Mouse (Mus musculus) Patski (cell line): ENCODE results near the gene Aco1. TPM values are rescaled to one million over a fixed set of nuclear protein-coding genes. Genes with fewer than 3 reads are reported as not detected.

ENCODE experiments used
- ATAC-seq: fragments of 100-300 bp; one replicate; pipeline ENCODE4 v1.8.0; 2021
- CTCF ChIA-PET: fragments of 350-600 bp; sonication (Branson Sonifier 250); formaldehyde crosslinking; loops from one replicate; lab custom pipeline; 2022; ENCODE audit warnings: inconsistent platforms; lab: Charles Lee
- POLR2A ChIA-PET: fragments of 350-600 bp; sonication (Branson Sonifier 250); formaldehyde crosslinking; loops from one replicate; lab custom pipeline; 2022; ENCODE audit warnings: antibody characterized with exemption, inconsistent platforms; lab: Charles Lee
- DNase-seq: peaks from one replicate; pipeline ENCODE4 v3.0.0-alpha.2; 2011; ENCODE audit warnings: low read depth, low spot score
- H3K27me3 ChIP-seq: fragments of 371-371 bp; one replicate; pipeline ENCODE4 v1.5.1; 2021
- CTCF ChIP-seq: fragments of 100-300 bp; IDR thresholded peaks from one replicate; pipeline ENCODE4 v1.5.1; 2021
- in situ Hi-C: fragments of 300-500 bp; cut with MboI; formaldehyde crosslinking; loops from 3 replicates; pipeline ENCODE4 v1.11.1; 2018; ENCODE audit warnings: low pct_unique_long_range_greater_than_20kb, mixed read lengths
- polyA plus RNA-seq: library from polyadenylated mRNA; unstranded; gene quantifications from one replicate; pipeline ENCODE4 v1.2.3, GENCODE M21; 2021

The Aco1 gene
- polyA plus RNA-seq, 1 experiment from 2014 or later: 49.8 TPM

- H3K27me3 ChIP-seq: no peaks in the 10 kb centered on the region
- in situ Hi-C loops: no loop called here
- ChIA-PET CTCF (no interaction called here), POLR2A (interaction anchor here (0.6 kb wide), 2 partner anchors 11 to 71 kb away, joined by 3 read pairs; no protein-coding TSS in a partner anchor)
- no peak for TF ChIP-seq CTCF
- DNase-seq: no peak
- no peak for ATAC-seq
Measured at GRCm38 (mm10) chr4:40207701-40208100, 64.8 kb downstream of the Aco1 start.

- no peak for TF ChIP-seq CTCF
- no peaks in the 10 kb centered on the region for H3K27me3 ChIP-seq
- in situ Hi-C loops: no loop called here
- ChIA-PET POLR2A (no interaction called here), CTCF (no interaction called here)
- no peak for DNase-seq
- no peak for ATAC-seq
Measured at GRCm38 (mm10) chr4:40212177-40212576, 69.3 kb downstream of the Aco1 start.

DNA sequence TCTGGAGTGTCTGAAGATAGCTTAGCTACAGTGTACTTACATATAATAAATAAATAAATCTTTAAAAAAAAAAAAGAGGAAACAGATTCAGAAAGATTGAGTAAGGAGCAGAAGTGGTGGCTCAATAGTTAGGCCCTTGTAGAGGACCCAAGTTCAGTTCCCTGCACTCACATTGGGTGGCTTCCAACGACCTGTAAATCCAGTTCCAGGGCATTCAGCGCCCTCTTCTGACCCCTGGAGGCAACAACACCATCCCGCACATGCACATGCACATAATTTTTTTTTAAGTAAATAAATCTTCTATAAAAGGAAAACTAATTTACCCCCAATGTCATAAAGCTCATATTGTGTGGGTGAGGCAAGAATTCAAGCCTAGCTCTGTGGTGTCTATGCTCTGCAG lies 75.0 kb downstream of the Aco1 start:
- ATAC-seq (no peak), DNase-seq (no peak)
- TF ChIP-seq CTCF: peak; percentile 43
- H3K27me3 ChIP-seq: no peaks in the 10 kb centered on the region
- POLR2A ChIA-PET: interaction anchor here (0.6 kb wide), 1 partner anchor 10 kb away, joined by 3 read pairs; no protein-coding TSS in a partner anchor
- in situ Hi-C loops: no loop called here
- CTCF ChIA-PET: interaction anchor here (0.6 to 1.4 kb wide), 2 partner anchors 12 to 35 kb away, joined by 3 read pairs; no protein-coding TSS in a partner anchor

DNA sequence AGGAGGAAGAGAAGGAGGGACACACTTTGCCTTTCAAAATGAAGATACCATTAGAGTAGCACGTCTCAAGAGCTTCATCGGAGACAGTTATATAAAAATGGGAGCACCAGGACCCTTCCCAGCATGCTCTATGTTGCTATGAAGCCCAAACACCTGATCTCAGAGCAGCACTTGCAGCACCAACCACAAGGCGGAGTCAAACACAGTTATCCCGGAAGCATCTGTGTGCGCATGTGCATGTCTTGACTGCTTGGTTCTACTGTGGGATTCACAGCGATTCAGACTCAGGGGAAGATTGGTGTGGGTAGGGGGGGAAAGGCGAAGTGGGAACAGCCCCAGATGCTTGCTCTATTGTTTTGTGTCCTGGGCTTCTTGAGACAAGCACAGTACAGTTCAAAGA lies 75.5 kb downstream of the Aco1 start:
- H3K27me3 ChIP-seq: no peaks in the 10 kb centered on the region
- POLR2A ChIA-PET: interaction anchor here (0.6 kb wide), 1 partner anchor 11 kb away, joined by 3 read pairs; no protein-coding TSS in a partner anchor
- ATAC-seq (no peak), DNase-seq (no peak)
- no peak for TF ChIP-seq CTCF
- in situ Hi-C loops: no loop called here
- CTCF ChIA-PET: no interaction called here

DNA sequence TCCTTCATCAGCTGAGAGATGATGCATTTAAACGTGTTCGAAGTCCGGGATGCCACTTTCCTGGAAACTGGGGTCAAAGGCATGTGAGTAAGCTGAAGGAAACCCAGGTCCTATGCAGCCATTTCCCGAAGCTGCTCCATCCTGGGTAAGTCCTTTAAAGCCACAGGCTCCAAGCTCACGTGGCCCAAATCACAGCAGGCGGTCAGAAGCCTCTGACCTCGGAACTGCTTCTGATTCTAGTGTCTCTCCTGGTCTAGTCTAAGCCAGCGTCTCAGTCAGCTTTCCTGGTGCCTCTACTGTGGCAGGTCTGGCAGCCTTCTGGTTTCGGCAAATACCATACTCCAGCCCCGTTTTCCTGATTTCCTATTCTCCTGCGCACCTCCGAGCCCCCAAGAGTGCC lies 77.6 kb downstream of the Aco1 start:
- in situ Hi-C loops: no loop called here
- DNase-seq: no peak
- H3K27me3 ChIP-seq: no peaks in the 10 kb centered on the region
- POLR2A ChIA-PET: no interaction called here
- CTCF ChIA-PET: interaction anchor here (1.4 kb wide), 1 partner anchor 10 kb away, joined by 3 read pairs; no protein-coding TSS in a partner anchor
- no peak for ATAC-seq
- no peak for TF ChIP-seq CTCF

- ATAC-seq: no peak
- DNase-seq: no peak
- ChIA-PET CTCF (interaction anchor here (1.4 kb wide), 1 partner anchor 9 kb away, joined by 3 read pairs; no protein-coding TSS in a partner anchor), POLR2A (interaction anchor here (1.0 kb wide), 1 partner anchor 11 kb away, joined by 4 read pairs; no protein-coding TSS in a partner anchor)
- H3K27me3 ChIP-seq: no peaks in the 10 kb centered on the region
- in situ Hi-C loops: no loop called here
- TF ChIP-seq CTCF: no peak
Measured at GRCm38 (mm10) chr4:40221004-40221760, 78.3 kb downstream of the Aco1 start.

DNA sequence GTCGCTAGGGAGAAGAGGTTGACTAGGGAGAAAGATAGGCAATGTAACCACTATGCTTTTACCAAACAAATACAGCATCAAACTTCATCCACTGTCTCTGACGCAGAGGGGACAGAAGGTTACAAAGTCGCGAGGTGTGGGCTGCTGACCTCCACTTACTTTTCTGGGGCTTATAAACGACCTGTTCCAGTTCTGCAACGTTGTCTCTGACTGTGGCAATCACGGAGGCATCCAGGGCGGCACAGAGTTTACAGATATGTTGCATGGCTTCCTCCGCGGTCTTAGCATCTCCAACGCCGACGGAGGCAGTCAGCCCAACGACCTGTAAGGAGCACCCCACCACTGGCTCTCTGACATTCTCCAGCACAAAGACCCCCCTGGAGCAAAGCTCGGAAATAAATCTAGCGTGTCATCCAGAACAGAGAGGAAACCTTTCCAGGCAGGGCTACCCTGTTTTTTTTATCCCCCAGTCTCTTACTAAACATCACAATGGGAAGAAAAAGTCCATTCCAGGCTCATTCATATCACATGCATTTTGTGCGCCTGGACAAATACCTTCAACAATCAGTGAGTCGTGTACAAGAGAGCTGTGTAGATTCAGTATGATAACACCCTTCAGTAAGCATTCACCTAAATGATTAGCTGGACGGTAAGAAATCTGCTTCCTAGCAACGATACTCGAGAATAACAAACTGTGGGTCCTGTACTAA lies 79.2 kb downstream of the Aco1 start:
- POLR2A ChIA-PET: interaction anchor here (1.0 kb wide), 1 partner anchor 12 kb away, joined by 4 read pairs; no protein-coding TSS in a partner anchor
- ATAC-seq (no peak), DNase-seq (no peak)
- CTCF ChIA-PET: interaction anchor here (1.4 kb wide), 1 partner anchor 8 kb away, joined by 3 read pairs; no protein-coding TSS in a partner anchor
- H3K27me3 ChIP-seq: no peaks in the 10 kb centered on the region
- in situ Hi-C loops: no loop called here
- no peak for TF ChIP-seq CTCF

- ATAC-seq (no peak), DNase-seq (no peak)
- ChIA-PET CTCF (no interaction called here), POLR2A (no interaction called here)
- in situ Hi-C loops: no loop called here
- H3K27me3 ChIP-seq: no peaks in the 10 kb centered on the region
- TF ChIP-seq CTCF: no peak
Measured at GRCm38 (mm10) chr4:40226095-40226494, 83.2 kb downstream of the Aco1 start.

GRCm38 (mm10) chr4:40227131-40227530 lies 84.2 kb downstream of the Aco1 start:
- DNase-seq (no peak), ATAC-seq (no peak)
- ChIA-PET POLR2A (no interaction called here), CTCF (interaction anchor here (0.9 kb wide), 1 partner anchor 32 kb away, joined by 3 read pairs; no protein-coding TSS in a partner anchor)
- TF ChIP-seq CTCF: no peak
- H3K27me3 ChIP-seq: no peaks in the 10 kb centered on the region
- in situ Hi-C loops: no loop called here

- ChIA-PET POLR2A (no interaction called here), CTCF (interaction anchor here (0.9 kb wide), 1 partner anchor 32 kb away, joined by 3 read pairs; no protein-coding TSS in a partner anchor)
- ATAC-seq: no peak
- in situ Hi-C loops: no loop called here
- no peak for DNase-seq
- TF ChIP-seq CTCF: no peak
- no peaks in the 10 kb centered on the region for H3K27me3 ChIP-seq
Measured at GRCm38 (mm10) chr4:40227886-40228285, 85.0 kb downstream of the Aco1 start.
